Mouse (Mus musculus): Measurements from ENCODE around the gene AC129217.1.

- TF ChIP-seq CTCF (IDR thresholded peaks at IDR 0.05; ENCODE audit: low read depth, low read length) (no peak), POLR2A (IDR thresholded peaks at IDR 0.05; ENCODE audit: extremely low read depth, insufficient read depth, low read length) (no peak)
These were observed 34.7 kb downstream of the AC129217.1 start for GRCm38 (mm10) chr19:8864265-8864664.

Data from liver, adult 2 months (tissue).